Mouse (Mus musculus) MEL (cell line): ENCODE measurements at regions not wholly inside any gene's neighbourhood (a gene's known extent, or its start where the extent isn't known, plus 50 kb on each side); places are given as distances from the start of the nearest gene placed in this dataset.

ENCODE experiments used
- DNase-seq: peaks from one replicate; pipeline ENCODE4 v3.0.0; 2011; ENCODE audit warnings: low read depth, low spot score
- H3K27ac ChIP-seq: 2 replicates; pipeline ENCODE4 v1.5.1; 2012; ENCODE audit warnings: low read depth, mild to moderate bottlenecking, control low read depth, low read length, moderate library complexity; ENCODE audit not compliant: control insufficient read depth
- H3K27me3 ChIP-seq, 2 experiments: fragments of 150-350 bp in 1 of 2; sonication (generic) in 1 of 2; 2 replicates each; pipeline ENCODE4 v1.6.1; 2012; ENCODE audit warnings: low read length in 2 of 2, mild to moderate bottlenecking in 2 of 2, improper control_type of control experiment in 1 of 2, moderate library complexity in 1 of 2; ENCODE audit not compliant: insufficient read depth in 2 of 2, control insufficient read depth in 1 of 2
- H3K36me3 ChIP-seq, 2 experiments: 2 replicates each; pipeline ENCODE4 v1.6.1; 2012 to 2014; ENCODE audit warnings: low read length in 2 of 2, improper control_type of control experiment in 1 of 2, inconsistent platforms in 1 of 2, mild to moderate bottlenecking in 1 of 2; ENCODE audit not compliant: insufficient read depth in 2 of 2, control insufficient read depth in 1 of 2
- H3K4me1 ChIP-seq, 2 experiments: fragments of 150-350 bp in 1 of 2; sonication (generic) in 1 of 2; 2 replicates each; pipeline ENCODE4 v1.6.1; 2012; ENCODE audit warnings: low read length in 2 of 2, improper control_type of control experiment in 1 of 2, mild to moderate bottlenecking in 1 of 2; ENCODE audit not compliant: insufficient read depth in 2 of 2, control insufficient read depth in 1 of 2
- H3K4me3 ChIP-seq, 2 experiments: fragments of 150-350 bp in 1 of 2; sonication (generic) in 1 of 2; 2 replicates each; pipeline ENCODE4 v1.5.1; 2012; ENCODE audit warnings: low read depth in 2 of 2, low read length in 2 of 2, mild to moderate bottlenecking in 2 of 2, moderate library complexity in 2 of 2, control low read depth in 1 of 2, improper control_type of control experiment in 1 of 2; ENCODE audit not compliant: control insufficient read depth in 1 of 2, insufficient read depth in 1 of 2
- H3K79me2 ChIP-seq: 2 replicates; pipeline ENCODE4 v1.6.1; 2012; ENCODE audit warnings: mild to moderate bottlenecking, low read length, moderate library complexity; ENCODE audit not compliant: control insufficient read depth, poor library complexity, insufficient read depth
- H3K9ac ChIP-seq: 2 replicates; pipeline ENCODE4 v1.6.1; 2012; ENCODE audit warnings: low read depth, mild to moderate bottlenecking, control low read depth, low read length, moderate library complexity; ENCODE audit not compliant: control insufficient read depth, poor library complexity, severe bottlenecking
- H3K9me3 ChIP-seq: fragments of 150-350 bp; sonication (generic); replicated peaks from 2 replicates; pipeline ENCODE4 v1.6.1; 2012; ENCODE audit warnings: mild to moderate bottlenecking, low read length, improper control_type of control experiment, moderate library complexity; ENCODE audit not compliant: insufficient read depth
- CHD1 ChIP-seq: IDR thresholded peaks from 2 replicates; pipeline ENCODE4 v1.6.1; 2012; ENCODE audit warnings: low read depth, mild to moderate bottlenecking, inconsistent platforms, low read length, improper control_type of control experiment
- CHD2 ChIP-seq: IDR thresholded peaks from 2 replicates; pipeline ENCODE4 v1.6.1; 2011; ENCODE audit warnings: low read length, improper control_type of control experiment
- E2F4 ChIP-seq: IDR thresholded peaks from 2 replicates; pipeline ENCODE4 v1.6.1; 2011; ENCODE audit warnings: low read depth, low read length, improper control_type of control experiment, borderline replicate concordance
- EP300 ChIP-seq, 2 experiments: IDR thresholded peaks; 2 replicates each; pipeline ENCODE4 v1.6.1; 2011; ENCODE audit warnings: improper control_type of control experiment in 2 of 2, low read length in 2 of 2, low read depth in 1 of 2, mild to moderate bottlenecking in 1 of 2
- GATA1 ChIP-seq: IDR thresholded peaks from 2 replicates; pipeline ENCODE4 v1.6.1; 2011; ENCODE audit warnings: low read depth, low read length, improper control_type of control experiment
- KAT2A ChIP-seq: conservative IDR thresholded peaks from 2 replicates; pipeline ENCODE4 v1.6.1; 2012; ENCODE audit warnings: low read depth, low read length, improper control_type of control experiment, inconsistent platforms
- MAX ChIP-seq: IDR thresholded peaks from 2 replicates; pipeline ENCODE4 v1.6.1; 2011; ENCODE audit warnings: low read length, improper control_type of control experiment
- MAZ ChIP-seq: IDR thresholded peaks from 2 replicates; pipeline ENCODE4 v1.6.1; 2012; ENCODE audit warnings: low read depth, mild to moderate bottlenecking, inconsistent platforms, low read length, improper control_type of control experiment
- MEF2A ChIP-seq: IDR thresholded peaks from 2 replicates; pipeline ENCODE4 v1.6.1; 2014; ENCODE audit warnings: low read depth, mild to moderate bottlenecking, inconsistent platforms, low read length, improper control_type of control experiment; ENCODE audit not compliant: poor library complexity, insufficient replicate concordance, severe bottlenecking; ENCODE audit errors: extremely low read depth
- MYB ChIP-seq: IDR thresholded peaks from 2 replicates; pipeline ENCODE4 v1.6.1; 2011; ENCODE audit warnings: mild to moderate bottlenecking, low read depth, low read length, improper control_type of control experiment
- MYC ChIP-seq: IDR thresholded peaks from 2 replicates; pipeline ENCODE4 v1.6.1; 2011; ENCODE audit warnings: low read depth, mild to moderate bottlenecking, low read length, improper control_type of control experiment, moderate library complexity
- POLR2AphosphoS5 ChIP-seq: IDR thresholded peaks from 2 replicates; pipeline ENCODE4 v1.6.1; 2012; ENCODE audit warnings: low read depth, borderline replicate concordance, mild to moderate bottlenecking, inconsistent platforms, low read length, moderate library complexity, mixed read lengths
- RAD21 ChIP-seq: IDR thresholded peaks from 2 replicates; pipeline ENCODE4 v1.6.1; 2011; ENCODE audit warnings: mild to moderate bottlenecking, low read depth, low read length, improper control_type of control experiment
- TAL1 ChIP-seq: IDR thresholded peaks from 2 replicates; pipeline ENCODE4 v1.6.1; 2012; ENCODE audit warnings: mild to moderate bottlenecking, inconsistent platforms, low read length, moderate library complexity, mixed read lengths
- TCF12 ChIP-seq: IDR thresholded peaks from 2 replicates; pipeline ENCODE4 v1.6.1; 2014; ENCODE audit warnings: low read depth, mild to moderate bottlenecking, inconsistent platforms, low read length, improper control_type of control experiment, moderate library complexity
- UBTF ChIP-seq: IDR thresholded peaks from 2 replicates; pipeline ENCODE4 v1.6.1; 2012; ENCODE audit warnings: low read depth, mild to moderate bottlenecking, inconsistent platforms, low read length, improper control_type of control experiment, moderate library complexity, borderline replicate concordance; ENCODE audit not compliant: insufficient read depth
- USF2 ChIP-seq, 2 experiments: IDR thresholded peaks; 2 replicates each; pipeline ENCODE4 v1.6.1; 2011 to 2012; ENCODE audit warnings: improper control_type of control experiment in 2 of 2, low read length in 2 of 2, borderline replicate concordance in 1 of 2, inconsistent platforms in 1 of 2, low read depth in 1 of 2, mild to moderate bottlenecking in 1 of 2; ENCODE audit not compliant: insufficient read depth in 1 of 2
- ZC3H11A ChIP-seq: IDR thresholded peaks from 2 replicates; pipeline ENCODE4 v1.6.1; 2012; ENCODE audit warnings: low read depth, mild to moderate bottlenecking, inconsistent platforms, low read length, improper control_type of control experiment
- ZKSCAN1 ChIP-seq: IDR thresholded peaks from 2 replicates; pipeline ENCODE4 v1.6.1; 2012; ENCODE audit warnings: low read depth, mild to moderate bottlenecking, inconsistent platforms, low read length, improper control_type of control experiment, moderate library complexity
- ZMIZ1 ChIP-seq: IDR thresholded peaks from 2 replicates; pipeline ENCODE4 v1.6.1; 2012; ENCODE audit warnings: low read depth, mild to moderate bottlenecking, inconsistent platforms, low read length, improper control_type of control experiment, moderate library complexity

DNA sequence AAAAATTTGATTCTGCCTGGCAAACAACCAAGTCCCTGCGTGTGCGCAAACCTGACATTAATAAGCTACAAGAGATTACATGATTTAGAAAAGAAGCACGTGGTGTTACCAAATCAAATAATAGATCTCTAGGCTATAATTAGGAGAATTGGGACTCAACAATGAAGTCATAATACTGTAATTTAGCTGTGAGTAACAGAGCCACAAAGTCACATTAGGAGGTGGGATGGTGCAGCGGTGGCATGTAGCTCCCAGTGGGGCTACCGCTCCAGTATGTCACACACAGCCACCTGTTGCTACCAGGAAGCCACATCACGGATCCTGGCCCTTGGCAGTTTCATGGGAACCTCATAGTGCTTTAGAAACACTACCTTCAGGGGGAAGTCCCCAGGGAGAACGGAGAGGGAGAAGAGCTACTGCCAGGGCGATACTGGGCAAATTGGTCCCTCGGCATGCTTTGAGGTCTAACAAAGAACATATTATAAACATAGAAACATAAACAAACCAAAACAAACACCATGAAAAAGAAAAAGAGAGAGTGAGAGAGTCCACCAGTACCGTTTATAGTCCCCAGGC is 551.2 kb downstream of the Insc start:
- H3K4me3 ChIP-seq: no peak overlapping the region
- H3K79me2 ChIP-seq: no peaks in the 10 kb centered on the region
- no peak overlapping the region for H3K27ac ChIP-seq
- DNase-seq: no peak
- no peaks in the 10 kb centered on the region for H3K4me1 ChIP-seq
- no peak overlapping the region for H3K9ac ChIP-seq
- no peak for TF ChIP-seq MEF2A
- no peak for TF ChIP-seq MAX
- no peak for TF ChIP-seq ZMIZ1
- no peak for TF ChIP-seq ZKSCAN1
- no peak for TF ChIP-seq TAL1
- no peak for TF ChIP-seq GATA1
- no peak for TF ChIP-seq KAT2A
- no peak for TF ChIP-seq CHD2
- no peak for TF ChIP-seq CHD1
- no peak for TF ChIP-seq POLR2AphosphoS5
- TF ChIP-seq ZC3H11A: no peak
- TF ChIP-seq UBTF: no peak
- TF ChIP-seq EP300 (IDR thresholded peaks at IDR 0.05; ENCODE audit: low read depth in 1 of 2, low read length in 2 of 2): no peak
- TF ChIP-seq, all 39 proteins: peak for 0
- Histone ChIP-seq H3K36me3 (no peaks in the 10 kb centered on the region), H3K9me3 (no peaks in the 10 kb centered on the region), H3K27me3 (no peaks in the 10 kb centered on the region)

- no peak for TF ChIP-seq TAL1
- no peak for TF ChIP-seq E2F4
- no peak for TF ChIP-seq RAD21
- TF ChIP-seq MYB: no peak
- TF ChIP-seq MAZ: no peak
- no peak for TF ChIP-seq USF2 (IDR thresholded peaks at IDR 0.05; ENCODE audit: borderline replicate concordance in 1 of 2, insufficient read depth in 1 of 2, low read depth in 1 of 2, low read length in 2 of 2)
- TF ChIP-seq TCF12: no peak
- TF ChIP-seq MYC: no peak
- TF ChIP-seq, all 39 proteins: peak for 0
- Histone ChIP-seq H3K27me3 (no peaks in the 10 kb centered on the region), H3K27ac (no peak overlapping the region), H3K36me3 (no peaks in the 10 kb centered on the region), H3K4me3 (no peak overlapping the region), H3K79me2 (no peaks in the 10 kb centered on the region), H3K9ac (no peak overlapping the region), H3K9me3 (no peaks in the 10 kb centered on the region), H3K4me1 (no peaks in the 10 kb centered on the region)
- DNase-seq: no peak
These were observed 556.7 kb downstream of the Insc start for GRCm38 (mm10) chr7:115300241-115300640.
